Mouse (Mus musculus) brain, embryonic 14.5 days (tissue): ENCODE data around the gene Ntan1. TPM values are rescaled to one million over a fixed set of nuclear protein-coding genes. Genes with fewer than 3 reads are reported as not detected.
"Not testable (repeated sequence)": the region's sequence is repeated elsewhere in the genome, so short reads cannot be mapped to it uniquely, and the experiment has no call there.

Source experiments
- DNase-seq: peaks from one replicate; pipeline ENCODE4 v3.0.0-alpha.2; 2011; ENCODE audit warnings: low read depth
- CTCF ChIP-seq: fragments of 200-500 bp; IDR thresholded peaks from 2 replicates; pipeline ENCODE4 v1.5.1; 2012; ENCODE audit warnings: inconsistent platforms, mild to moderate bottlenecking, moderate library complexity, borderline replicate concordance; ENCODE audit not compliant: insufficient read depth, insufficient read length; ENCODE audit errors: extremely low read depth
- POLR2A ChIP-seq: fragments of 200-500 bp; IDR thresholded peaks from 2 replicates; pipeline ENCODE4 v1.6.1; 2012; ENCODE audit warnings: mild to moderate bottlenecking, inconsistent platforms, borderline replicate concordance; ENCODE audit not compliant: poor library complexity, insufficient read depth, insufficient read length, severe bottlenecking; ENCODE audit errors: extremely low read depth
- polyA plus RNA-seq: library from polyadenylated mRNA; depleted of rRNA; stranded (reverse); fragments of >200 nt; gene quantifications from 2 replicates; pipeline ENCODE4 v1.2.3, GENCODE M21; 2012; rRNA removed

Ntan1 gene
- 136 and 159 TPM in 2 replicates for polyA plus RNA-seq

GRCm38 (mm10) chr16:13818560-13819393 lies at the start of gene Ntan1:
TSS of gene Ntan1 (plus strand) at chr16:13818845.
- TF ChIP-seq CTCF (no peak), POLR2A (peak; percentile 81)
- DNase-seq = peak; percentile 98

- DNase-seq = not testable (repeated sequence)
These were observed 47.0 kb upstream of the Ntan1 start for GRCm38 (mm10) chr16:13771603-13772002.

- not testable (repeated sequence) for DNase-seq
These were observed 46.6 kb upstream of the Ntan1 start for GRCm38 (mm10) chr16:13772051-13772450.

- not testable (repeated sequence) for DNase-seq
These were observed 44.6 kb upstream of the Ntan1 start for GRCm38 (mm10) chr16:13774011-13774410.

GRCm38 (mm10) chr16:13774651-13775050 lies 44.0 kb upstream of the Ntan1 start:
- DNase-seq = not testable (repeated sequence)

GRCm38 (mm10) chr16:13780353-13781036 lies 38.1 kb upstream of the Ntan1 start, which contains the start of gene Rrn3:
TSS of gene Rrn3 (plus strand) at chr16:13780708.
- TF ChIP-seq CTCF = no peak
- peak; percentile 90 for TF ChIP-seq POLR2A
- DNase-seq = peak; percentile 97

GRCm38 (mm10) chr16:13781216-13781615 lies 37.4 kb upstream of the Ntan1 start:
- DNase-seq = no peak
- TF ChIP-seq POLR2A (no peak), CTCF (no peak)

- TF ChIP-seq CTCF = no peak
- no peak for TF ChIP-seq POLR2A
- no peak for DNase-seq
These were observed 32.7 kb upstream of the Ntan1 start for GRCm38 (mm10) chr16:13785932-13786331.

GRCm38 (mm10) chr16:13793441-13793840 lies 25.2 kb upstream of the Ntan1 start:
- not testable (repeated sequence) for DNase-seq

- TF ChIP-seq POLR2A (no peak), CTCF (no peak)
- no peak for DNase-seq
These were observed 21.9 kb upstream of the Ntan1 start for GRCm38 (mm10) chr16:13796746-13797175.

GRCm38 (mm10) chr16:13801231-13801630 lies 17.4 kb upstream of the Ntan1 start:
- TF ChIP-seq CTCF (no peak), POLR2A (no peak)

GRCm38 (mm10) chr16:13804666-13805065 lies 14.0 kb upstream of the Ntan1 start:
- TF ChIP-seq POLR2A = no peak
- TF ChIP-seq CTCF = no peak
- no peak for DNase-seq

More at GRCm38 (mm10) chr16:13801231-13801630, 17.4 kb upstream of the Ntan1 start:
- no peak for DNase-seq

- TF ChIP-seq POLR2A = no peak
- no peak for TF ChIP-seq CTCF
These were observed 11.0 kb upstream of the Ntan1 start for GRCm38 (mm10) chr16:13807616-13808015.

GRCm38 (mm10) chr16:13808410-13808809 lies 10.2 kb upstream of the Ntan1 start:
- TF ChIP-seq CTCF (no peak), POLR2A (no peak)
- no peak for DNase-seq

More at GRCm38 (mm10) chr16:13807616-13808015, 11.0 kb upstream of the Ntan1 start:
- no peak for DNase-seq
